Mouse (Mus musculus) adrenal gland, postnatal 14 days (tissue): ENCODE measurements around the gene 1810055G02Rik. TPM values are rescaled to one million over a fixed set of nuclear protein-coding genes. Genes with fewer than 3 reads are reported as not detected.

Experiments used
- DNase-seq: peaks from one replicate; pipeline ENCODE4 v3.0.0; 2021; ENCODE audit warnings: mixed read lengths
- total RNA-seq: library from RNA; stranded (reverse); gene quantifications from 2 replicates; pipeline ENCODE4 v1.2.3, GENCODE M21; 2021

Gene 1810055G02Rik
- total RNA-seq, 1 experiment from 2014 or later: 33.7 TPM

GRCm38 (mm10) chr19:3694476-3694875, 13.6 kb upstream of the 1810055G02Rik start:
- DNase-seq: no peak

- peak; percentile 43 for DNase-seq
These were observed 13.1 kb upstream of the 1810055G02Rik start for GRCm38 (mm10) chr19:3695006-3695405.

- DNase-seq: peak; percentile 88
These were observed 12.6 kb upstream of the 1810055G02Rik start for GRCm38 (mm10) chr19:3695471-3695870.

GRCm38 (mm10) chr19:3695976-3696375, 12.1 kb upstream of the 1810055G02Rik start:
- DNase-seq: peak; percentile 44

- DNase-seq: no peak
These were observed 10.1 kb upstream of the 1810055G02Rik start for GRCm38 (mm10) chr19:3698035-3698434.

GRCm38 (mm10) chr19:3699508-3700438, 8.3 kb upstream of the 1810055G02Rik start:
- peak; percentile 89 for DNase-seq

- DNase-seq: no peak
These were observed 5.6 kb upstream of the 1810055G02Rik start for GRCm38 (mm10) chr19:3702460-3702859.

- DNase-seq: no peak
These were observed 1.8 kb upstream of the 1810055G02Rik start for GRCm38 (mm10) chr19:3706258-3706657.

- DNase-seq: peak; percentile 51
These were observed 540 bp upstream of the 1810055G02Rik start for GRCm38 (mm10) chr19:3707553-3707952.

- DNase-seq: no peak
These were observed 1.1 kb downstream of the 1810055G02Rik start for GRCm38 (mm10) chr19:3709013-3709787.

GRCm38 (mm10) chr19:3710436-3710835, 2.3 kb downstream of the 1810055G02Rik start:
- no peak for DNase-seq

- no peak for DNase-seq
These were observed 6.3 kb downstream of the 1810055G02Rik start for GRCm38 (mm10) chr19:3714381-3714780.

- DNase-seq: peak; percentile 86
These were observed 10.6 kb downstream of the 1810055G02Rik start for GRCm38 (mm10) chr19:3718481-3719361.

- peak; percentile 72 for DNase-seq
These were observed 11.3 kb downstream of the 1810055G02Rik start for GRCm38 (mm10) chr19:3719362-3719891.

- no peak for DNase-seq
These were observed 15.1 kb downstream of the 1810055G02Rik start for GRCm38 (mm10) chr19:3723170-3723569.

GRCm38 (mm10) chr19:3723904-3724303, 15.8 kb downstream of the 1810055G02Rik start:
- DNase-seq: peak; percentile 43

- DNase-seq: peak; percentile 81
These were observed 16.7 kb downstream of the 1810055G02Rik start for GRCm38 (mm10) chr19:3724779-3725178.

- no peak for DNase-seq
These were observed 20.8 kb downstream of the 1810055G02Rik start for GRCm38 (mm10) chr19:3728901-3729300.

- DNase-seq: no peak
These were observed 22.9 kb downstream of the 1810055G02Rik start for GRCm38 (mm10) chr19:3730781-3731646.

- DNase-seq: no peak
These were observed 27.9 kb downstream of the 1810055G02Rik start for GRCm38 (mm10) chr19:3736001-3736400.

GRCm38 (mm10) chr19:3739650-3740049, 31.6 kb downstream of the 1810055G02Rik start:
- DNase-seq: no peak
